Mouse (Mus musculus) cortical plate, adult 2 months (tissue): ENCODE measurements at regions not wholly inside any gene's neighbourhood (a gene's known extent, or its start where the extent isn't known, plus 50 kb on each side); places are given as distances from the start of the nearest gene placed in this dataset.

ENCODE experiments used
- H3K27ac ChIP-seq: fragments of 200-500 bp; 2 replicates; pipeline ENCODE4 v1.5.1; 2012; ENCODE audit warnings: low read length, control low read depth, inconsistent platforms; ENCODE audit not compliant: insufficient read depth
- H3K4me1 ChIP-seq: fragments of 200-500 bp; 2 replicates; pipeline ENCODE4 v1.6.1; 2011; ENCODE audit warnings: low read length; ENCODE audit not compliant: control insufficient read depth, insufficient read depth
- H3K4me3 ChIP-seq: fragments of 200-500 bp; 2 replicates; pipeline ENCODE4 v1.5.1; 2011; ENCODE audit warnings: mild to moderate bottlenecking, low read length, control low read depth; ENCODE audit not compliant: insufficient read depth
- CTCF ChIP-seq: fragments of 200-500 bp; IDR thresholded peaks from 2 replicates; pipeline ENCODE4 v1.5.1; 2011; ENCODE audit warnings: mild to moderate bottlenecking, control low read depth, low read length; ENCODE audit not compliant: insufficient read depth; ENCODE audit errors: extremely low read depth
- POLR2A ChIP-seq: fragments of 200-500 bp; IDR thresholded peaks from 2 replicates; pipeline ENCODE4 v1.6.1; 2011; ENCODE audit warnings: mild to moderate bottlenecking, low read length, control low read depth; ENCODE audit not compliant: insufficient read depth; ENCODE audit errors: extremely low read depth

DNA sequence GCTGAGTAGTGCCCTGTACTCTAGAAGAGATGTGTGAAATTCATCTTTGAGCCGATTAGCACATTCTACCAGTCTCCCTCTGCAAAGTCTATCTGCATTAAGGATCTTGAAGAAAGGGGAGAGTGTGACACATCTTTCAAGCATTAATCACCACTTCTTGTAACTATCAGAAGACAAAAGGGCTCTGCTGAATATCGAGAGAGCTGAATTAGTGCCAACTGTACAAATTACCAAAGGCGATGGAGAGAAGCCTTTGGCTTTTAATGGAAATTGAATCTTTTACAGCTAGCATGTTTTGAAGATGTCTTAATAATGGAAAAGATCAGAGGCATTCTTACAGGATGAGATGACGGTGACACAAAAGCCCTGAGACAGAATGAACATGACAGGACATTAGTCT, 97.2 kb upstream of the Pam start:
- Histone ChIP-seq H3K4me3 (no peak overlapping the region), H3K27ac (0 out of 2 replicates have a peak overlapping the region, but pooled peaks have one; percentile 2), H3K4me1 (peaks cover 6% of the 10 kb centered on the region; the same call in 1 of the 2 replicates)
- TF ChIP-seq CTCF: no peak
- TF ChIP-seq POLR2A: no peak

GRCm38 (mm10) chr1:98192044-98192484, 96.6 kb upstream of the Pam start:
- Histone ChIP-seq H3K4me1 (peaks cover 6% of the 10 kb centered on the region; the same call in 1 of the 2 replicates), H3K4me3 (no peak overlapping the region), H3K27ac (no peak overlapping the region)
- no peak for TF ChIP-seq CTCF
- TF ChIP-seq POLR2A: no peak

- Histone ChIP-seq H3K27ac (peak overlapping the region; percentile 58), H3K4me1 (peaks cover 6% of the 10 kb centered on the region; the same call in 1 of the 2 replicates), H3K4me3 (no peak overlapping the region)
- TF ChIP-seq POLR2A: no peak
- no peak for TF ChIP-seq CTCF
These were observed 95.9 kb upstream of the Pam start for GRCm38 (mm10) chr1:98191331-98191730.

- peak overlapping the region; percentile 58 for H3K27ac ChIP-seq
- no peak overlapping the region for H3K4me3 ChIP-seq
- peaks cover 6% of the 10 kb centered on the region; the same call in 1 of the 2 replicates for H3K4me1 ChIP-seq
- no peak for TF ChIP-seq CTCF
- no peak for TF ChIP-seq POLR2A
These were observed 95.3 kb upstream of the Pam start for GRCm38 (mm10) chr1:98190741-98191140.

DNA sequence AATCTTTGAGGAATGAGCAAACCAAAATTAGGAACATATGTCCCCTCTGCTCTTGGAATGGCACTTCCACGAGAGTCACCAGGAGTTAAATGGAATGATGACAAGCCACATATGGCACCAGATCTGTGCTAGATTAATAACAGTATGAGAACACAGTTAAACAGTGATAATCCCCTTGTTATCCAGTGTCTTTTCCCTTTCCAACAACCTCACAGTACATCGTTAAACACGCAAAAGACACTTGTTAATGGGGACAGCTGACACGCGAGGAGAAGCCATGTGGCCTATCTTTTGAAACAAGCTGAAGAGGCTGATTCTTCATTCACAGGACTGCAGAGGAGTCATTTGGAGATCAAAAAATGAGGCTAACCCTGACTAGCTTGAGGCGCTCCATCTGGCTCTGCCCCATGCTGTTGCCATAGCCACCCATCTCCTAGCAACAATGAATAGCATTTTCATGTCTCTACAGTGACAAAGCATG, 94.6 kb upstream of the Pam start:
- H3K27ac ChIP-seq: peak overlapping the region; percentile 45; the same call in 1 of the 2 replicates
- no peak overlapping the region for H3K4me3 ChIP-seq
- TF ChIP-seq CTCF: no peak
- TF ChIP-seq POLR2A: no peak
- H3K4me1 ChIP-seq: peaks cover 6% of the 10 kb centered on the region; the same call in 1 of the 2 replicates

DNA sequence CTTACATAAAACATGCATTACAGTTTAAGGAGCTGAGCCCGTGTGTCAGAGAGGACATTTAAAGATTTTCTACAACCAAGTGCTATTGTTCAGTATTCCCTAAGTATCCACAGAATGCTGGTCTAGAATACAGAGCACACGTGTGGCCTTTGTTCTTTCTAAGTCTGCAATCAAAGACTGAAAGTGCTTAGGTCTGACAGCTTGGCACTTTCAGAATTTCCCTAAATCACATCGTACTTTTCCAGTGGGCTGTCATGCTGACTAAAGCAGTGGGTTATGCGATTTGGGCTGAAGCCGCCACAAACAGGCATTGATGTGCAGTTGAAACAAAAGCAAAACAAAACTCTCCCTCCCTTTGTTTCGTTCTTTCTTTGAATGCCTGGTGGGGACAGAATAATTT, 84.9 kb upstream of the Pam start:
- Histone ChIP-seq H3K27ac (no peak overlapping the region), H3K4me1 (no peaks in the 10 kb centered on the region)
- TF ChIP-seq CTCF: no peak
- TF ChIP-seq POLR2A: no peak

DNA sequence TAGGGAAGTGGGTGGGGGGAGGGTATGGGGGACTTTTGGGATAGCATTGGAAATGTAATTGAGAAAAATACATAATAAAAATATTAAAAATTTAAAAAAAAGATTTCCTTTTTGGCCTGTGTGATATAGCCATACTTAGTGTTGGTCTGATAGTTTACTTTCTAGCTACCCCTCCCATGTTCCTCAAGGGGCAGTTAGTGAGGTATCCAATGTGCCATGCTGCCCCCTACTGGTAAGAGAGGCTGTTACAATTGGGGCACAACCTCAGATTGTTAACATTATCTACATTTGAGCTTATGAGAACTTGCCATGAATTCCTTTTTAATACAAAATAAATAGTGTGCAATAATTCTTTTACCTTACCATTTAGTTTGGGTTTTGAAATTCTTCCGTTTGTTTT, 83.6 kb upstream of the Pam start:
- Histone ChIP-seq H3K4me3 (no peak overlapping the region), H3K4me1 (no peaks in the 10 kb centered on the region), H3K27ac (no peak overlapping the region)
- TF ChIP-seq POLR2A: no peak
- TF ChIP-seq CTCF: peak; percentile 73

More for the DNA sequence above, 84.9 kb upstream of the Pam start:
- no peak overlapping the region for H3K4me3 ChIP-seq

- Histone ChIP-seq H3K4me1 (no peaks in the 10 kb centered on the region), H3K27ac (no peak overlapping the region), H3K4me3 (no peak overlapping the region)
- TF ChIP-seq CTCF (no peak), POLR2A (no peak)
These were observed 79.3 kb upstream of the Pam start for GRCm38 (mm10) chr1:98174811-98175132.

DNA sequence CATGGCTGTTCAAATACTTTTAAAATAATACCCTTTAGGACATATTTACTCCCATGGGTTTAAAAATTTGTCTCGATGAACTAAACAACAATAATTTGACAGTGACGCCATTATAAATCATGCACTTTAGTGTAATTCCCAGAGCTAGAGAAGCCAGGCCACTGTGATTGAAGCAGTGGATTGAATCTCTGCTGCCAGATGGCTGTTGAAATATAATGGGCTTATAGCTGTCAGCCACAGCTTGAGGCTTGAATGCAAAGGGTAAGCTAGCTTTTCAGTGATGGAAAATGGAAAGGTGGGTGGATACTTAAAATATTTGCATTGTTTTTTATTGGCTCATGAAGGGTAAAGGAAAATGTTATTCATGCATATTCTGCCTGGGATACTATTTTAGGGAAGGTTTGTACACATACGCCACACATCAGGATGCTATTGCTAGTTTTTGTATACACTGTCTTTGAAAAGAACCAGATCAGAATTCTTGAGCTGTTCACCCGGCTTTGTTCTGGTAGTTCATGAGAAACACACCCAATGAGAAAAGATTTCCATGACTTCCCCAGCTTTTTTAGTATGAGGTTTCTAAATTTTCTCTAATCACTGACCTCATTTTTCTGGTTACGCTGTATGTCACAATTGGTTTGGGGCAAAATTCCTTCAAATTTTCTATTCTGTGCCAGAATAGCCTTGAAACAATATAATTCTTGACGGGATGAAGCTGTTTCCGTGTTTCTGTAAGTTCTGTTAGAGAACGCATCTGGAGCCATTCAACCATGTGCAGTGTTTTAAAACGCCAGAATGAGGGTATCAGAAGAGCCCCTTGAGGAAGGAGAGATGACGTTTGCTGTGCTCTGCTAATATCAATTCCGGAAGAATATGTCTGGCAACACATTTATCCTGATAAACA, 78.7 kb upstream of the Pam start:
- Histone ChIP-seq H3K27ac (no peak overlapping the region), H3K4me1 (no peaks in the 10 kb centered on the region), H3K4me3 (no peak overlapping the region)
- TF ChIP-seq CTCF: no peak
- no peak for TF ChIP-seq POLR2A

DNA sequence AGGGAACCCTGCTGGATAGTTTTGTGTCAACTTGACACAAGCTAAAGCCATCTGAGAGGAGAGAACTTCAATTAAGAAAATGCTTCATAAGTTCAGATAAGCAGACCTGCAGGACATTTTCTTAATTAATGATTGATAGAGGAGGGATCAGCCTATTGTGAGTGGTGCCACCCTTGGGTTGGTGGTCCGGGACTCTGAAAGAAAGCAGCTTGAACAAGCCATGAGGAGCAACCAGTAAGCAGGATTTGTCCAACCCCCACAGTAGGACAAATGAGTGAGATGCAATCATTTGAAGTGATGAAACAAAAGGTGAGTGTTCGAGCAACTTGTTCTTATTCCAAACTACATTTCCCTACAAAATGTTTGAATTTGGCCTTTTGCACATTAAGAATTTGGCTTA, 78.0 kb upstream of the Pam start:
- no peak for TF ChIP-seq CTCF
- TF ChIP-seq POLR2A: no peak
- Histone ChIP-seq H3K4me3 (no peak overlapping the region), H3K27ac (no peak overlapping the region), H3K4me1 (no peaks in the 10 kb centered on the region)
